Mouse (Mus musculus) hindlimb bud, embryonic 11.5 days (tissue): ENCODE measurements around the gene Tmcc1.

Experiments used
- DNase-seq: peaks from one replicate; pipeline ENCODE4 v3.0.0-alpha.2; 2012; ENCODE audit warnings: low read depth, low spot score; ENCODE audit errors: extremely low spot score

The Tmcc1 gene

GRCm38 (mm10) chr6:115994146-115994876 is 199.0 kb downstream of the Tmcc1 start:
- DNase-seq, result no peak

GRCm38 (mm10) chr6:115993463-115994145 is 199.7 kb downstream of the Tmcc1 start:
- no peak for DNase-seq

- DNase-seq, result no peak
Observed at GRCm38 (mm10) chr6:115992981-115993380, 200.3 kb downstream of the Tmcc1 start.

- no peak for DNase-seq
Observed at GRCm38 (mm10) chr6:115991881-115992620, 201.2 kb downstream of the Tmcc1 start.

GRCm38 (mm10) chr6:115991108-115991880 is 202.0 kb downstream of the Tmcc1 start:
- DNase-seq, result no peak

DNA sequence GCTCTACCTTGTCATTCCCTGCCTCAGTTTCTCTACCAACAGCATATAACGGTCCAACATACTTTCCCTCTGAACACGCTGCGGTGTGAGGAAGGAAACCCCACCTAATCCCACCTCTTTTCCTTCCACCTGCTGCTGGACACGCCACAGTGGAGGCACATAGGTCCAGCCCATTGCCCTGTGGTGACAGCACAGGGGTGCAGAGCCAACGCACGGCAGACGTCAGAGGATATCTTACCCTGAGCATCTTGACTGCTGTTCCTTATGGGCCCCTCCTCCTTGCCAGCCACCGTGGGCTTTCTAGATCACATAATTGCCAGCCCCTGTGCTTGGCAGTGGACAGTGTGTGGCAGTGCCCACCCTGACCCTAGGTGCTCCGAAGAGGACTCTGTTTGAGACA is 202.8 kb downstream of the Tmcc1 start:
- DNase-seq, result no peak

GRCm38 (mm10) chr6:115990056-115990455 is 203.2 kb downstream of the Tmcc1 start:
- no peak for DNase-seq

GRCm38 (mm10) chr6:115989607-115990006 is 203.7 kb downstream of the Tmcc1 start:
- no peak for DNase-seq

DNA sequence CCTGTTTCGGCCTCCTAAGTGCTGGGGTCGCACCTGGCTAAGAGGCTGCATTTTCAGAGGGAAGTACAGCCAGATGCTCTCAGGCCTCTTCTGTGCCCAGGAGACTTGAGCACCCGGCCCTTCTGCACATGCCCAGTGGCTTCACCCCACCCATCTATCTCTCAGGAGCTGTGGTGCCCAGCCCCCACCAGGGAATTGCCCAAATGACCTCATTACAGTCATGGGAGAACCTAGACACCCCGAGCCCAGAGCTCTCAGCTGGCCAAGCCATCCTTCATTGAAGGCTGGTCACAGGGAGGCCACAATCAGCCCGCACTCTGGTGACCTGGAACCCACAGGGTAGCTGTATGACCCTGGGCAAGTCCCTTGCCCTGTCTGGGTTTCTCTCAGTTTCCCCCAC is 204.3 kb downstream of the Tmcc1 start:
- no peak for DNase-seq

- no peak for DNase-seq
Observed at GRCm38 (mm10) chr6:115987096-115987747, 206.1 kb downstream of the Tmcc1 start.

DNA sequence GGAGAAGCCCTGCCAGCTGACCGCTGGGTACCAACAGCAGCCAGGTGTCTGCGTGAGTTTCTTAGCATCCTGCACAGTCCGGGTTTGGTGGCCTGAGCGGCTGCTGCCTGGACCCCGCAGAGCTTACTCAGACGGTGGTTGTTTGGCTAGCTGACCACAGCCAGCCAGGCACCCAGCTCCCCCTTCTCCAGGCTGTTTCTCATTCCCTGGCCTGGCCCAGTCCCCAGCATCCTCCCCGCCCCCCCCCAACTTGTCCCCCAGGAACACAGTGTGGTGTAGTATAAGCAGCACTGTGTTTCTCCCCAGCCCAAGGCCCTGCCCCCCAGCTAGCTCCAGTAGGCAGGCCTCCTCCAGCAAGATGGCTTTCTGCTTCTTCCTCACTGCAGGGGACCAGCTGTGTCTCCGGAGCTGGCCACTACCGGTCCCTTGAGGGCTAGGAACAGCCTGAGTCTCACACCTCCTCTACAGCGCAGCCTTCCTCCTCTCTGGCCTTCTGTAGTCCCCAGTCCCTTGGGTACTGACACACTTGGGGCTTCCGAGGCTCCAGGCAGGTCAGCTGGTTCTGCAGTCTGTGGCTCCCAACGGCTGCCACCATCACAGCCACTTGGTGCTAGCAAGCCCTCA is 206.7 kb downstream of the Tmcc1 start:
- DNase-seq, result no peak

DNA sequence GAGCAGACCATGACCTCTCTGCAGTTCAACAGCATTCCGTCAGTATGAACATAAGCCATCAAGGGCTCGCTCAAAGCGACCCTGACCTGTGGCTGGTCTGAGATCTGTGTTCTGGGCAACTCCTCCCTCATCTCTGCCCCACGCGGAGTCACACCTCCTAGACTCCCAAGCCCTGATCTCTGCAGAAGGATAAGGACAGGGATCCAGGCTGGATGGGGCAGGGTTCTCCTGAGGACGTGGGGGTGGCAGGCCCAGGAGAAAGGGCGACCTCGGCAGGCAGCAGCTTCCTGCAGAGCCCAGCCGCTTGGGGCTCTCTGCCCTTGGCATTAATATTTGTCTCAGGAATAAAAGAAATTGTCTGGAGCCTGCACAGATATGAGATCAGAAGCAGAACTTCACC is 207.7 kb downstream of the Tmcc1 start:
- DNase-seq, result no peak

DNA sequence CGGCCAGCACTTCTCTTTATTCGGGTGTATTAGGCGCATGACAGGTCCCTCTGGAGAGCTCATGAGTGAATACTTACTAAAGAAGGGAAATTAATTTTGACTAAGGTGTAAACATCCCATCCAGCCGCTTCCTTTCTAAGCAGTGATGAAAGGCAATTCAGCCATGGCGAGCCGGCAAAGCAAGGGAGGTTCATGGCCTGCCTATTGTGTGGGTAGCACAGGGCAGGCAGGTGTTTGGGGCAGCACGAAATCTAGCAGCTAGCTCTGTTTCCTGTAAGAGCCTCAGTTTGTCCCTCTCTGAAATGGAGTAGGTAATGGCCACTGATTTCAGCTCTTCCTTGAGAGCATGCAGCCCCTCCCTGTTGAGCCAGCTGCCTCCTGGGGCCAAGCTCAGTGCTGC is 208.7 kb downstream of the Tmcc1 start:
- DNase-seq, result no peak

DNA sequence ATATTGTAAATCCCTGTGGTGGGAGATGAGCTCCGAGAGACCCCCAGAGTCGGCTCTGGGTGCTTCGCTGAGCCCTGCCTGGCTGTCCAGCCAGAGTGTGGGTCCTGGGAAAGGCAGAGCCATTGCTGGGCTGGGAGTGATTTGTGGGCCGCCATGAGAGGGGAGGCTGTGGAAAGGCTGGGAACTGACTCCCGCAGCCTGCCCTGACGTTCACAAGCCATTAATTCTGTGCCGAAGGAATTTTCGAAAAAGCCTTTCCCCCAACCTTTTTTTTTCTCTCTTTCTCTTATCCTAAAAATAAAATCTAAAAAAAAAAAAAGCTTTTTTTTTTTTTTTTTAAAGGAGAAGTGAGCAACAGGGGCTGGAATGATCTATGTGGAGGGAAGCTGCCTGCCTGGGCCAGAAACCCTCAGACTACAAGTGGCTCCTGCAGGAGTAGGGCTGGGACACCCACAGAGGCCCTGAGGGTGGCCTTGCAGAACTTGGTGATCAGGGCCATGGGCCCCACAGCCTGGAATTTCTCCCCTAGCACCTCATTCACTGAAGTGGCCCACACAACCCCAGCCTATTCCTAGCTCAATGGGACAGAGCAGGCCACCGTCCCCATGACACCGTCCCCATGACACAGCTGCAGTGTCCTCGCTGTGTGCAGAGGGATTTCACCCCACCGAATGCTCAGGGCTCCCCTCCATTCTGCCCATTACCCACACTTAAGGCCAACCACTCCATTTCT is 209.8 kb downstream of the Tmcc1 start:
- DNase-seq, result no peak

- no peak for DNase-seq
Observed at GRCm38 (mm10) chr6:115982889-115983288, 210.4 kb downstream of the Tmcc1 start.

- DNase-seq, result no peak
Observed at GRCm38 (mm10) chr6:115978596-115978995, 214.7 kb downstream of the Tmcc1 start.

GRCm38 (mm10) chr6:115977810-115978209 is 215.5 kb downstream of the Tmcc1 start:
- no peak for DNase-seq

GRCm38 (mm10) chr6:115975606-115976005 is 217.7 kb downstream of the Tmcc1 start:
- no peak for DNase-seq

DNA sequence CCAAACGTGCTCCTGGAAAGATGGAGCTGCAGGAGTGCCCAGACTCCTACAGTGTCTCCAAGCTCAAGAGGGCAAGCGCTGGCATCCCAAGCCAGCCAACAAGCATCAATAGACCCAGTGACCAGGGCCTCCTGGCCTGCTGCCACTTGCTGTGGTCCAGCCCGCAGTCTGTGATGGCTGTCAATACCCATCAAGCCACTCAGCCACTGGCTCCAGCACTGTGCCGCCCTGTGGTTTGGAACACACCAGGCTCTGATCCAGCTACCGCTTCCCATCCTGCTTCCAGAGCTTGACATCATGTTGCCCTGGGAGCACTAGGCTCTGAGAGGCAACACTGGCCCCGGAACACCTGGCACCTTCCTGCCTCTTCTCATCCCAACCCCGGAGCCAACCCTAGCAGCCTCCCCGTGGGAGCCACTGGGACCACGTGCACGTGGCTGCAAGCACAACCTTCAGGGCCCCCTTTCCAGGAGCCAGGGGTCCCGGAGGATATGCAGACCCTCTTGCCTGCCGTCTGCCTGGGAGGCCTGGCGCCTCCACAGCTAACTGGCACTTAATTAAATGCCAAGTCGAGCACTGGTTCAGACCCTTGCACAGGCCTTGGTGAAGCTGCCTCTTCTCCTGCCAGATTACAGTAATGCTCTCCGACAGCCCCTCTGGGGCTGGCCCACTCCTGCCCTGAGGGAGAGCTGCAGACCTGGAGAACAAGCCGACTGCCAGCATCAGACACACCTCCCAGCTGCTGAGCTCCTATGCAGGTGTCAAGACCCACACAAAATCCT is 219.2 kb downstream of the Tmcc1 start:
- DNase-seq, result no peak
